Mouse (Mus musculus) heart, postnatal 25 days (tissue): Measurements from ENCODE around the gene Tubgcp6. TPM values are rescaled to one million over a fixed set of nuclear protein-coding genes. Genes with fewer than 3 reads are reported as not detected.

Experiments
- DNase-seq: peaks from one replicate; pipeline ENCODE4 v3.0.0; 2022; ENCODE audit warnings: low spot score
- intact Hi-C: fragments of 180-260 bp; cut with DNase I; formaldehyde crosslinking; loops from one replicate; pipeline ENCODE4 v1.15.1; 2025
- total RNA-seq, 2 experiments: library from RNA; stranded (reverse); gene quantifications; 2 replicates each; pipeline ENCODE4 v1.2.3; 2021

The Tubgcp6 gene
- 1 to 10 TPM; 8.8 to 9.4 TPM for total RNA-seq

- DNase-seq, result peak; percentile 87
- intact Hi-C loops, result loop anchor here (2.0 to 5.0 kb wide), 3 partner anchors 34 to 88 kb away; partner anchors contain the start of genes Dennd6b and Ppp6r2
These were observed at the start of gene Tubgcp6 for GRCm38 (mm10) chr15:89122649-89123366. TSS of gene Tubgcp6 (minus strand) at chr15:89123112.

GRCm38 (mm10) chr15:89172276-89172935 lies 49.5 kb upstream of the Tubgcp6 start:
- intact Hi-C loops, result no loop called here
- no peak for DNase-seq

- no peak for DNase-seq
- intact Hi-C loops, result no loop called here
These were observed 48.7 kb upstream of the Tubgcp6 start for GRCm38 (mm10) chr15:89171526-89172051.

- DNase-seq, result peak; percentile 19
- intact Hi-C loops, result no loop called here
These were observed 47.2 kb upstream of the Tubgcp6 start for GRCm38 (mm10) chr15:89170102-89170501.

- intact Hi-C loops, result no loop called here
- DNase-seq, result peak; percentile 78
These were observed 46.5 kb upstream of the Tubgcp6 start for GRCm38 (mm10) chr15:89169431-89169830.

GRCm38 (mm10) chr15:89168922-89169321 lies 46.0 kb upstream of the Tubgcp6 start:
- no peak for DNase-seq
- intact Hi-C loops, result no loop called here

GRCm38 (mm10) chr15:89165478-89165877 lies 42.6 kb upstream of the Tubgcp6 start:
- intact Hi-C loops, result no loop called here
- no peak for DNase-seq

- no peak for DNase-seq
- intact Hi-C loops, result no loop called here
These were observed 38.5 kb upstream of the Tubgcp6 start for GRCm38 (mm10) chr15:89161397-89161796.

- no peak for DNase-seq
- intact Hi-C loops, result loop anchor here (5.0 kb wide), 2 partner anchors 36 to 39 kb away; partner anchors contain the start of genes Dennd6b and Tubgcp6
These were observed 35.6 kb upstream of the Tubgcp6 start for GRCm38 (mm10) chr15:89158516-89158915.

GRCm38 (mm10) chr15:89157954-89158353 lies 35.0 kb upstream of the Tubgcp6 start:
- DNase-seq, result peak; percentile 45
- intact Hi-C loops, result loop anchor here (5.0 kb wide), 2 partner anchors 36 to 39 kb away; partner anchors contain the start of genes Dennd6b and Tubgcp6

GRCm38 (mm10) chr15:89152312-89152711 lies 29.4 kb upstream of the Tubgcp6 start:
- intact Hi-C loops, result no loop called here
- DNase-seq, result no peak

- intact Hi-C loops, result no loop called here
- DNase-seq, result no peak
These were observed 27.1 kb upstream of the Tubgcp6 start for GRCm38 (mm10) chr15:89150041-89150390.

GRCm38 (mm10) chr15:89149271-89150040 lies 26.5 kb upstream of the Tubgcp6 start, which contains the start of gene Mapk11:
TSS of gene Mapk11 (minus strand) at chr15:89149628.
- intact Hi-C loops, result no loop called here

GRCm38 (mm10) chr15:89148496-89149270 lies 25.8 kb upstream of the Tubgcp6 start:
- intact Hi-C loops, result no loop called here
- DNase-seq, result no peak

More at GRCm38 (mm10) chr15:89149271-89150040, 26.5 kb upstream of the Tubgcp6 start, which contains the start of gene Mapk11:
- DNase-seq, result no peak

GRCm38 (mm10) chr15:89147895-89148294 lies 25.0 kb upstream of the Tubgcp6 start:
- intact Hi-C loops, result no loop called here
- DNase-seq, result no peak

- DNase-seq, result no peak
- intact Hi-C loops, result no loop called here
These were observed 24.5 kb upstream of the Tubgcp6 start for GRCm38 (mm10) chr15:89147456-89147855.

GRCm38 (mm10) chr15:89147024-89147423 lies 24.1 kb upstream of the Tubgcp6 start:
- no peak for DNase-seq
- intact Hi-C loops, result no loop called here

GRCm38 (mm10) chr15:89146537-89146936 lies 23.6 kb upstream of the Tubgcp6 start:
- DNase-seq, result no peak
- intact Hi-C loops, result no loop called here

- intact Hi-C loops, result no loop called here
- no peak for DNase-seq
These were observed 23.0 kb upstream of the Tubgcp6 start for GRCm38 (mm10) chr15:89145813-89146350.
